Mouse (Mus musculus) liver, adult 2 months (tissue): ENCODE measurements around the gene Ogg1.

ENCODE experiments used
- CTCF ChIP-seq: fragments of 200-500 bp; IDR thresholded peaks from 2 replicates; pipeline ENCODE4 v1.5.1; 2011; ENCODE audit warnings: low read depth, low read length, control low read depth
- POLR2A ChIP-seq: fragments of 200-500 bp; IDR thresholded peaks from 2 replicates; pipeline ENCODE4 v1.6.1; 2011; ENCODE audit warnings: low read length, control low read depth; ENCODE audit not compliant: insufficient read depth; ENCODE audit errors: extremely low read depth

- no peak for TF ChIP-seq POLR2A
- TF ChIP-seq CTCF, result no peak
These were observed 45.1 kb upstream of the Ogg1 start for GRCm38 (mm10) chr6:113281676-113282075.
